Mouse (Mus musculus) neural tube, embryonic 11.5 days (tissue): ENCODE measurements around the gene Ccdc43. TPM values are rescaled to one million over a fixed set of nuclear protein-coding genes. Genes with fewer than 3 reads are reported as not detected.
A peak's percentile ranks its signal among the peaks of the same experiment; 100 is the strongest.
"Not testable (repeated sequence)": the region's sequence is repeated elsewhere in the genome, so short reads cannot be mapped to it uniquely, and the experiment has no call there.

Experiments used
- ATAC-seq: fragments of 200-750 bp; cut with Nextera tagmentation; 2 replicates; pipeline ENCODE4 v1.8.0; 2017; ENCODE audit warnings: moderate number of reproducible peaks, mild to moderate bottlenecking, moderate TSS enrichment, moderate library complexity; ENCODE audit not compliant: insufficient read depth, low FRiP score, low TSS enrichment
- DNase-seq: peaks from one replicate; pipeline ENCODE4 v3.0.0-alpha.2; 2015; ENCODE audit warnings: low spot score
- H3K27ac ChIP-seq: fragments of 300-500 bp; sonication (generic); 2 replicates; pipeline ENCODE4 v1.5.1; 2014; ENCODE audit warnings: low read depth, mild to moderate bottlenecking, low read length
- H3K27me3 ChIP-seq: fragments of 300-500 bp; sonication (generic); 2 replicates; pipeline ENCODE4 v1.6.1; 2014; ENCODE audit warnings: mild to moderate bottlenecking, low read length, mixed read lengths; ENCODE audit not compliant: control insufficient read depth, insufficient read depth
- H3K36me3 ChIP-seq: fragments of 300-500 bp; sonication (generic); 2 replicates; pipeline ENCODE4 v1.6.1; 2014; ENCODE audit warnings: mild to moderate bottlenecking, low read length, moderate library complexity, mixed read lengths; ENCODE audit not compliant: control insufficient read depth, insufficient read depth
- H3K4me1 ChIP-seq: fragments of 300-500 bp; sonication (generic); 2 replicates; pipeline ENCODE4 v1.6.1; 2014; ENCODE audit warnings: low read length, mixed read lengths; ENCODE audit not compliant: control insufficient read depth, insufficient read depth
- H3K4me2 ChIP-seq: fragments of 300-500 bp; sonication (generic); 2 replicates; pipeline ENCODE4 v1.6.1; 2014; ENCODE audit warnings: low read depth, mild to moderate bottlenecking, moderate library complexity
- H3K4me3 ChIP-seq: fragments of 300-500 bp; sonication (generic); 2 replicates; pipeline ENCODE4 v1.5.1; 2014; ENCODE audit warnings: low read depth, low read length
- H3K9ac ChIP-seq: fragments of 300-500 bp; sonication (generic); 2 replicates; pipeline ENCODE4 v1.6.1; 2014; ENCODE audit warnings: mild to moderate bottlenecking, low read length
- H3K9me3 ChIP-seq: fragments of 300-500 bp; sonication (generic); 2 replicates; pipeline ENCODE4 v1.6.1; 2016; ENCODE audit warnings: low read length; ENCODE audit not compliant: control insufficient read depth
- WGBS: fragments of 180-500 bp; shearing (Covaris S2); extraction: QIAGEN DNeasy Blood & Tissue Kit; methylation state at CpG from one replicate; pipeline ENCODE4 v1.1.7; 2014; 5-methylcytosine and 5-hydroxymethylcytosine counted together
- polyA plus RNA-seq: library from polyadenylated mRNA; unstranded; fragments of >200 nt; fragmentation: Nextera tagmentation; extraction: Ambion mirVana; gene quantifications from 2 replicates; pipeline ENCODE4 v1.2.1, GENCODE M21; 2014

The Ccdc43 gene
- polyA plus RNA-seq, 1 experiment from 2014 or later = 53.8 TPM

- H3K4me2 ChIP-seq, H3K4me1 ChIP-seq, DNase-seq, H3K27me3 ChIP-seq, H3K9me3 ChIP-seq, H3K4me3 ChIP-seq, H3K9ac ChIP-seq, H3K36me3 ChIP-seq, ATAC-seq, H3K27ac ChIP-seq: not testable (repeated sequence)
- WGBS = 94% methylated on average over 6 of the region's 6 CpGs
Measured at GRCm38 (mm10) chr11:102702206-102702605, 4.6 kb upstream of the Ccdc43 start.

GRCm38 (mm10) chr11:102698018-102698476 is 465 bp upstream of the Ccdc43 start:
- Histone ChIP-seq H3K27ac (no peak overlapping the region), H3K36me3 (no peaks in the 10 kb centered on the region), H3K4me1 (peaks cover 6% of the 10 kb centered on the region; the same call in 1 of the 2 replicates), H3K27me3 (no peaks in the 10 kb centered on the region), H3K9ac (peak overlapping the region; percentile 84), H3K4me3 (peak overlapping the region; percentile 84), H3K9me3 (no peaks in the 10 kb centered on the region), H3K4me2 (peak overlapping the region; percentile 85)
- ATAC-seq = no peak
- WGBS = 25% methylated on average over 9 of the region's 9 CpGs
- no peak for DNase-seq

- WGBS = 90% methylated on average over 7 of the region's 7 CpGs
- Histone ChIP-seq H3K4me3 (no peak overlapping the region), H3K36me3 (no peaks in the 10 kb centered on the region), H3K27ac (no peak overlapping the region), H3K4me2 (no peak overlapping the region), H3K27me3 (no peaks in the 10 kb centered on the region), H3K9ac (no peak overlapping the region), H3K9me3 (no peaks in the 10 kb centered on the region), H3K4me1 (peaks cover 6% of the 10 kb centered on the region; the same call in 1 of the 2 replicates)
- ATAC-seq (no peak), DNase-seq (no peak)
Measured at GRCm38 (mm10) chr11:102695289-102695688, 2.3 kb downstream of the Ccdc43 start.

GRCm38 (mm10) chr11:102690162-102690561 is 7.4 kb downstream of the Ccdc43 start:
- DNase-seq (peak; percentile 78), ATAC-seq (no peak)
- no peak overlapping the region for H3K9ac ChIP-seq
- H3K27me3 ChIP-seq = no peaks in the 10 kb centered on the region
- no peaks in the 10 kb centered on the region for H3K4me1 ChIP-seq
- no peaks in the 10 kb centered on the region for H3K9me3 ChIP-seq
- no peaks in the 10 kb centered on the region; the same call in 1 of the 2 replicates for H3K36me3 ChIP-seq
- 62% methylated on average over 6 of the region's 6 CpGs for WGBS
- H3K4me2 ChIP-seq = no peak overlapping the region
- no peak overlapping the region for H3K27ac ChIP-seq
- no peak overlapping the region for H3K4me3 ChIP-seq

GRCm38 (mm10) chr11:102665637-102666435 is 31.7 kb downstream of the Ccdc43 start:
- Histone ChIP-seq H3K9me3 (0 out of 2 replicates have a peak, but pooled peaks cover 7% of the 10 kb centered on the region), H3K36me3 (no peaks in the 10 kb centered on the region), H3K27ac (no peak overlapping the region), H3K4me2 (no peak overlapping the region), H3K9ac (no peak overlapping the region), H3K4me1 (no peaks in the 10 kb centered on the region), H3K4me3 (0 out of 2 replicates have a peak overlapping the region, but pooled peaks have one; percentile 8), H3K27me3 (peaks cover 17% of the 10 kb centered on the region)
- ATAC-seq (no peak), DNase-seq (peak; percentile 16)
- WGBS = 48% methylated on average over 62 of the region's 84 CpGs

- Histone ChIP-seq H3K4me3 (no peak overlapping the region), H3K9ac (no peak overlapping the region), H3K27ac (no peak overlapping the region), H3K9me3 (0 out of 2 replicates have a peak, but pooled peaks cover 7% of the 10 kb centered on the region), H3K4me2 (no peak overlapping the region), H3K27me3 (peaks cover 17% of the 10 kb centered on the region), H3K36me3 (no peaks in the 10 kb centered on the region), H3K4me1 (no peaks in the 10 kb centered on the region)
- ATAC-seq = no peak
- 43% methylated on average over 33 of the region's 33 CpGs for WGBS
- peak; percentile 16 for DNase-seq
Measured at GRCm38 (mm10) chr11:102665151-102665550, 32.4 kb downstream of the Ccdc43 start.

GRCm38 (mm10) chr11:102663416-102663815 is 34.2 kb downstream of the Ccdc43 start, which contains the start of gene Meioc:
Gene Meioc, plus strand, starts transcription at chr11:102663716.
- no peak for ATAC-seq
- H3K4me3 ChIP-seq = no peak within 1 kb of the TSS
- H3K9me3 ChIP-seq = 0 out of 2 replicates have a peak, but pooled peaks cover 7% of the 10 kb centered on the region
- peaks cover 17% of the 10 kb centered on the region for H3K27me3 ChIP-seq
- no peaks in the 10 kb centered on the region for H3K36me3 ChIP-seq
- no peak within 1 kb of the TSS for H3K4me2 ChIP-seq
- no peak for DNase-seq
- 71% methylated on average over 3 of the region's 3 CpGs for WGBS
- no peaks in the 10 kb centered on the region for H3K4me1 ChIP-seq
- H3K9ac ChIP-seq = no peak within 1 kb of the TSS
- H3K27ac ChIP-seq = no peak within 1 kb of the TSS

GRCm38 (mm10) chr11:102656931-102657330 is 40.7 kb downstream of the Ccdc43 start:
- Histone ChIP-seq H3K27ac (no peak overlapping the region), H3K4me2 (no peak overlapping the region), H3K9ac (no peak overlapping the region), H3K9me3 (no peaks in the 10 kb centered on the region), H3K36me3 (no peaks in the 10 kb centered on the region), H3K4me1 (no peaks in the 10 kb centered on the region), H3K27me3 (no peaks in the 10 kb centered on the region), H3K4me3 (no peak overlapping the region)
- DNase-seq (no peak), ATAC-seq (no peak)
- 79% methylated on average over 6 of the region's 6 CpGs for WGBS
